Mouse (Mus musculus): ENCODE measurements around the gene Mlycd. TPM values are rescaled to one million over a fixed set of nuclear protein-coding genes. Genes with fewer than 3 reads are reported as not detected.
A peak's percentile ranks its signal among the peaks of the same experiment; 100 is the strongest.
"Not testable (repeated sequence)": the region's sequence is repeated elsewhere in the genome, so short reads cannot be mapped to it uniquely, and the experiment has no call there.

The Mlycd gene
- 16.3 and 19.5 TPM in 2 replicates for polyA plus RNA-seq (2012; rRNA removed)

- DNase-seq (ENCODE audit: low read depth): peak; percentile 95
- TF ChIP-seq POLR2A (IDR thresholded peaks at IDR 0.05; ENCODE audit: borderline replicate concordance, extremely low read depth, insufficient read depth, insufficient read length, poor library complexity, severe bottlenecking) (peak; percentile 82; the same call in 1 of the 2 replicates), CTCF (IDR thresholded peaks at IDR 0.05; ENCODE audit: borderline replicate concordance, extremely low read depth, insufficient read depth, insufficient read length) (no peak)
Observed at GRCm38 (mm10) chr8:119394524-119395026, at the start of gene Mlycd. Gene Mlycd (plus strand): TSS chr8:119394878.

GRCm38 (mm10) chr8:119345029-119345682 lies 49.5 kb upstream of the Mlycd start:
- TF ChIP-seq CTCF (IDR thresholded peaks at IDR 0.05; ENCODE audit: borderline replicate concordance, extremely low read depth, insufficient read depth, insufficient read length): no peak
- no peak for TF ChIP-seq POLR2A (IDR thresholded peaks at IDR 0.05; ENCODE audit: borderline replicate concordance, extremely low read depth, insufficient read depth, insufficient read length, poor library complexity, severe bottlenecking)
- peak; percentile 29 for DNase-seq (ENCODE audit: low read depth)

GRCm38 (mm10) chr8:119345683-119346075 lies 49.0 kb upstream of the Mlycd start:
- TF ChIP-seq CTCF (IDR thresholded peaks at IDR 0.05; ENCODE audit: borderline replicate concordance, extremely low read depth, insufficient read depth, insufficient read length) (peak; percentile 15; the same call in 1 of the 2 replicates), POLR2A (IDR thresholded peaks at IDR 0.05; ENCODE audit: borderline replicate concordance, extremely low read depth, insufficient read depth, insufficient read length, poor library complexity, severe bottlenecking) (no peak)
- DNase-seq (ENCODE audit: low read depth): no peak

- DNase-seq (ENCODE audit: low read depth): no peak
- TF ChIP-seq CTCF (IDR thresholded peaks at IDR 0.05; ENCODE audit: borderline replicate concordance, extremely low read depth, insufficient read depth, insufficient read length): no peak
- no peak for TF ChIP-seq POLR2A (IDR thresholded peaks at IDR 0.05; ENCODE audit: borderline replicate concordance, extremely low read depth, insufficient read depth, insufficient read length, poor library complexity, severe bottlenecking)
Observed at GRCm38 (mm10) chr8:119351647-119352046, 43.0 kb upstream of the Mlycd start.

- DNase-seq (ENCODE audit: low read depth): no peak
- no peak for TF ChIP-seq POLR2A (IDR thresholded peaks at IDR 0.05; ENCODE audit: borderline replicate concordance, extremely low read depth, insufficient read depth, insufficient read length, poor library complexity, severe bottlenecking)
- TF ChIP-seq CTCF (IDR thresholded peaks at IDR 0.05; ENCODE audit: borderline replicate concordance, extremely low read depth, insufficient read depth, insufficient read length): no peak
Observed at GRCm38 (mm10) chr8:119352977-119353658, 41.6 kb upstream of the Mlycd start.

- no peak for TF ChIP-seq CTCF (IDR thresholded peaks at IDR 0.05; ENCODE audit: borderline replicate concordance, extremely low read depth, insufficient read depth, insufficient read length)
- no peak for TF ChIP-seq POLR2A (IDR thresholded peaks at IDR 0.05; ENCODE audit: borderline replicate concordance, extremely low read depth, insufficient read depth, insufficient read length, poor library complexity, severe bottlenecking)
- no peak for DNase-seq (ENCODE audit: low read depth)
Observed at GRCm38 (mm10) chr8:119353659-119354023, 41.0 kb upstream of the Mlycd start.

- not testable (repeated sequence) for DNase-seq (ENCODE audit: low read depth)
Observed at GRCm38 (mm10) chr8:119356631-119357030, 38.0 kb upstream of the Mlycd start.

GRCm38 (mm10) chr8:119358175-119358574 lies 36.5 kb upstream of the Mlycd start:
- TF ChIP-seq POLR2A (IDR thresholded peaks at IDR 0.05; ENCODE audit: borderline replicate concordance, extremely low read depth, insufficient read depth, insufficient read length, poor library complexity, severe bottlenecking): no peak
- no peak for TF ChIP-seq CTCF (IDR thresholded peaks at IDR 0.05; ENCODE audit: borderline replicate concordance, extremely low read depth, insufficient read depth, insufficient read length)
- DNase-seq (ENCODE audit: low read depth): no peak

More at GRCm38 (mm10) chr8:119356631-119357030, 38.0 kb upstream of the Mlycd start:
- peak; percentile 35; the same call in 1 of the 2 replicates for TF ChIP-seq CTCF (IDR thresholded peaks at IDR 0.05; ENCODE audit: borderline replicate concordance, extremely low read depth, insufficient read depth, insufficient read length)

GRCm38 (mm10) chr8:119358836-119359235 lies 35.8 kb upstream of the Mlycd start:
- no peak for DNase-seq (ENCODE audit: low read depth)
- TF ChIP-seq CTCF (IDR thresholded peaks at IDR 0.05; ENCODE audit: borderline replicate concordance, extremely low read depth, insufficient read depth, insufficient read length) (peak; percentile 67), POLR2A (IDR thresholded peaks at IDR 0.05; ENCODE audit: borderline replicate concordance, extremely low read depth, insufficient read depth, insufficient read length, poor library complexity, severe bottlenecking) (no peak)

- no peak for DNase-seq (ENCODE audit: low read depth)
- TF ChIP-seq POLR2A (IDR thresholded peaks at IDR 0.05; ENCODE audit: borderline replicate concordance, extremely low read depth, insufficient read depth, insufficient read length, poor library complexity, severe bottlenecking): no peak
- no peak for TF ChIP-seq CTCF (IDR thresholded peaks at IDR 0.05; ENCODE audit: borderline replicate concordance, extremely low read depth, insufficient read depth, insufficient read length)
Observed at GRCm38 (mm10) chr8:119360686-119361295, 33.9 kb upstream of the Mlycd start.

GRCm38 (mm10) chr8:119374716-119375115 lies 20.0 kb upstream of the Mlycd start:
- not testable (repeated sequence) for DNase-seq (ENCODE audit: low read depth)

All from brain, embryonic 14.5 days (tissue).